Mouse (Mus musculus): ENCODE results near the gene Apln. TPM values are rescaled to one million over a fixed set of nuclear protein-coding genes. Genes with fewer than 3 reads are reported as not detected.

Gene Apln
- polyA plus RNA-seq, 1 experiment: 0.74 TPM

DNA sequence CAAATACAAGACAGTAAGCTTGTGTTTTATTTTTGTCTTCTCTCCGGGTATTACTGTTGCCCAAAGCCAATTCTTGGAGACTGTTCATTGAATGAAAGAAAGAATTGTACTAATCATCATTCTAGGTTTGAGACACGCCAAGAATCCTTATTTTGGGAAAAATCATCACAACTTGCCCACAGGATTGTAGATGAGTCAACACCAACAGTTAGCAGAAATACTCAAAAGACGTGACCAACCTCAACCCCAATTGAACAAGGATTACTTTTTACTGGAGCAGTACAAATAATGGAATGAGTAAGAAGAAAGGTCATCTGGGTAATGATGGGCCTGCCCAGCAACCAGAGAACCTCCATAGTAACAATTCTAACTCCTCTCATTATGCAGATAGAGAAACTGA, 5.7 kb upstream of the Apln start:
- Histone ChIP-seq H3K27ac (ENCODE audit: insufficient read depth, low read depth, low read length) (no peak overlapping the region), H3K36me3 (ENCODE audit: control insufficient read depth, insufficient read depth, low read length) (no peaks in the 10 kb centered on the region), H3K4me1 (ENCODE audit: control insufficient read depth, insufficient read depth, insufficient read length, low read length) (no peaks in the 10 kb centered on the region), H3K4me3 (ENCODE audit: low read depth, low read length) (no peak overlapping the region), H3K27me3 (ENCODE audit: control insufficient read depth, insufficient read depth, low read length) (no peaks in the 10 kb centered on the region; the same call in 1 of the 2 replicates)
- TF ChIP-seq POLR2A (IDR thresholded peaks at IDR 0.05; ENCODE audit: low read depth, low read length): no peak
- TF ChIP-seq CTCF (IDR thresholded peaks at IDR 0.05; ENCODE audit: extremely low read depth, insufficient read length, insufficient replicate concordance, low read depth, low read length): no peak
- WGBS: 79% methylated on average over 3 of the region's 3 CpGs

DNA sequence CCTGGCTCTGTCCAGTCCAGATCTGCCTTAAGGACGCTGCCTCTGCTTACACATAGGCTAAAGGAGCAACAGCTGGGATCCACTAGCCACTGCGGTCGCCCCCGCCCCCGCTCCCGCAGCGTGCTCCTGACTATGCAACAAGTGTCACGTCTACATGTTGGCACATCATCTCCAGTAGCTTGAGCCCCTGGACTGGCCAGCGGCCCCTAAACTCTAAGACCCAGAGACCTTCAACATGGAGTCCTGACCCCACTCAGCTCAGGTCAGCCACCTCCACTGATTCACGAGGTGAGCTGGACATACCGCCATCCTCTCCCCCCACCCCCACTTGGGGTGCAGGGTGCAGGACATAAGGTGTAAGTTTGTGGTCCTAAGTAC, 898 bp downstream of the Apln start:
- H3K27ac ChIP-seq (ENCODE audit: insufficient read depth, low read depth, low read length): no peak overlapping the region
- no peaks in the 10 kb centered on the region; the same call in 1 of the 2 replicates for H3K27me3 ChIP-seq (ENCODE audit: control insufficient read depth, insufficient read depth, low read length)
- TF ChIP-seq POLR2A (IDR thresholded peaks at IDR 0.05; ENCODE audit: low read depth, low read length) (no peak), CTCF (IDR thresholded peaks at IDR 0.05; ENCODE audit: extremely low read depth, insufficient read length, insufficient replicate concordance, low read depth, low read length) (no peak)
- WGBS: 28% methylated on average over 11 of the region's 11 CpGs
- H3K4me1 ChIP-seq (ENCODE audit: control insufficient read depth, insufficient read depth, insufficient read length, low read length): no peaks in the 10 kb centered on the region; the same call in 1 of the 2 replicates
- H3K36me3 ChIP-seq (ENCODE audit: control insufficient read depth, insufficient read depth, low read length): no peaks in the 10 kb centered on the region
- H3K4me3 ChIP-seq (ENCODE audit: low read depth, low read length): peak overlapping the region; percentile 59

DNA sequence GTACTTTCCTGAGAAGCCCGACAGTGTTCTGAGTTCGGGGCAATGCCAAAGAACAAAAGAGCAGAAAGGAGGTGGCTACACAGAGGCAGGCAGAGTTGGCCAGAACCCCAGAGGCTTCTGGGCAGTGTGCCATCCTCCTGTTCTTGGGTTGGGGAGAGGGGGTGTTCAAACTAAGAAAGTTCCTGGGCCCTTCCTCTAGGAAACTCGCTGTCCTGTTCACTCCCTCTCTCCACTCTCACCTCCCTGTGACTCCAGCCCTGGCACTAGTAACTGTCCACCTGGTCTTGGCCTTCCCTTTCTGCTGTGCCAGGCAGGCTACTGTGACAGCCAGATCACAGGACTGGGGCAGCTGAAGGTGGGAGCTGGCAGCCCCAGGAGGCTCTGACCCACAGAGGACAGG, 1.6 kb downstream of the Apln start:
- no peaks in the 10 kb centered on the region; the same call in 1 of the 2 replicates for H3K27me3 ChIP-seq (ENCODE audit: control insufficient read depth, insufficient read depth, low read length)
- TF ChIP-seq CTCF (IDR thresholded peaks at IDR 0.05; ENCODE audit: extremely low read depth, insufficient read length, insufficient replicate concordance, low read depth, low read length) (no peak), POLR2A (IDR thresholded peaks at IDR 0.05; ENCODE audit: low read depth, low read length) (no peak)
- no peak overlapping the region for H3K4me3 ChIP-seq (ENCODE audit: low read depth, low read length)
- no peaks in the 10 kb centered on the region; the same call in 1 of the 2 replicates for H3K4me1 ChIP-seq (ENCODE audit: control insufficient read depth, insufficient read depth, insufficient read length, low read length)
- no peak overlapping the region for H3K27ac ChIP-seq (ENCODE audit: insufficient read depth, low read depth, low read length)
- 41% methylated on average over 3 of the region's 3 CpGs for WGBS
- H3K36me3 ChIP-seq (ENCODE audit: control insufficient read depth, insufficient read depth, low read length): no peaks in the 10 kb centered on the region

DNA sequence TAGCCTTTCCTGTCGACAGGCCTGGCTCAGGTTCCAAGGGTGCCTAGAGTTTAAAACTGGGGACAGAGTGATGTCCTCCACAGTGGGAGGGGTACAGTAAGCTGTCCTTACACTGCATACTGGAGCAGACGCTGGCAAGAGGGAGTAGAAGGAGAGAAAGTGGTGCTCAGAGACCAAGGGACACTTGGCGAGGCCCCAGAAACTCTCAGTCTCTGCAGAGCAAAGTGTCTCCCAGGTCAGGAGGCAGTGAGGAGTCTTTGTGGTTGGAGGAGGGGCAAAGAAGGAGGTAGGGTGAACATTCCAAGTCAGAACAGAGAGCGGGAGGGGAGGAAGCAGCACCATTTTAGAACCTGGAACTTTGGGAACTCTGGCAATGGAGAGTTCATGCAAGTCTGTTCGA, 2.8 kb downstream of the Apln start:
- Histone ChIP-seq H3K4me3 (ENCODE audit: low read depth, low read length) (no peak overlapping the region), H3K27me3 (ENCODE audit: control insufficient read depth, insufficient read depth, low read length) (no peaks in the 10 kb centered on the region; the same call in 1 of the 2 replicates), H3K27ac (ENCODE audit: insufficient read depth, low read depth, low read length) (no peak overlapping the region), H3K4me1 (ENCODE audit: control insufficient read depth, insufficient read depth, insufficient read length, low read length) (no peaks in the 10 kb centered on the region; the same call in 1 of the 2 replicates), H3K36me3 (ENCODE audit: control insufficient read depth, insufficient read depth, low read length) (no peaks in the 10 kb centered on the region)
- WGBS: 54% methylated on average over 5 of the region's 5 CpGs
- TF ChIP-seq CTCF (IDR thresholded peaks at IDR 0.05; ENCODE audit: extremely low read depth, insufficient read length, insufficient replicate concordance, low read depth, low read length) (no peak), POLR2A (IDR thresholded peaks at IDR 0.05; ENCODE audit: low read depth, low read length) (no peak)

DNA sequence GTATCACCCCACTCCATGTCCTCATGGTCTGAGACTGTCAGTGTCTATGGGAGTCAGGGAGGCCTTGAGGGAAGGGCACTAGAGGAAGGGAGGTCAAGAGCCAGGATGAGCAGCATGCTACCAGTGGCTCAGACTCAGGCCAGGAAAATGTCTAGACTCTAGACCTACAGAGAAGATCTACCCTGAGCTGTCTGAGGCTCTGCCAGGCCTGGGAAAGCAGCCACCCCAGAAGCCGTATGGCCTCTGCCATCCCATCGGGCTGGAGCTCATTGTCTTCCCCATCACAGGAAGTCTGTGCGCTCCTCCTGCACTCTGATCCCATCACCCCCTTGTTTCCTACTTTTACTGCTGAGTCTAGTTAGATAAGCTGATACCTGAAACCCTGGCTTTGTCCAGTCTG, 4.1 kb downstream of the Apln start:
- TF ChIP-seq POLR2A (IDR thresholded peaks at IDR 0.05; ENCODE audit: low read depth, low read length): no peak
- no peak for TF ChIP-seq CTCF (IDR thresholded peaks at IDR 0.05; ENCODE audit: extremely low read depth, insufficient read length, insufficient replicate concordance, low read depth, low read length)
- no peaks in the 10 kb centered on the region for H3K36me3 ChIP-seq (ENCODE audit: control insufficient read depth, insufficient read depth, low read length)
- no peaks in the 10 kb centered on the region; the same call in 1 of the 2 replicates for H3K27me3 ChIP-seq (ENCODE audit: control insufficient read depth, insufficient read depth, low read length)
- H3K27ac ChIP-seq (ENCODE audit: insufficient read depth, low read depth, low read length): no peak overlapping the region
- WGBS: 78% methylated on average over 3 of the region's 3 CpGs
- H3K4me3 ChIP-seq (ENCODE audit: low read depth, low read length): no peak overlapping the region
- H3K4me1 ChIP-seq (ENCODE audit: control insufficient read depth, insufficient read depth, insufficient read length, low read length): no peaks in the 10 kb centered on the region; the same call in 1 of the 2 replicates

DNA sequence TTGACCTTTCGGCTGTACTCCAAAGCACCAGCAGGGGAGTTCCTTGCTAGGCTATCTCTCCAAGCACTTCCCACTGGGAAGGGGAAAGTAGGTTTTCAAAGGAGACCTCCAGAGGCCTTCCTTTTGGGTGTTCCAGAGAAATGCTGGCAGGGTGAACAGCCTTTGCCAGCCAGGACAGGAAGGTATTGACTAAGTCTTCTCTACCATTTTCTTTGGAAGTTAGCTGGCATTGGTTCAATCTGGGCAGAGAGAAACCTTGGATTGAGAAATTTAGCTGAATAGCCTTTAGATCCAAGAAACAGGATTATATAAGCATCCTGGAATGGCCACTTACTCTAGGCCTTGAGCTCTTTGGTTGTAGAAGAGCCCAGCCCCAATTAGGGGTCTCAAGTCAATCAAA, 11.8 kb downstream of the Apln start:
- no peaks in the 10 kb centered on the region for H3K36me3 ChIP-seq (ENCODE audit: control insufficient read depth, insufficient read depth, low read length)
- H3K27me3 ChIP-seq (ENCODE audit: control insufficient read depth, insufficient read depth, low read length): no peaks in the 10 kb centered on the region
- no peak overlapping the region for H3K27ac ChIP-seq (ENCODE audit: insufficient read depth, low read depth, low read length)
- WGBS: 91% methylated on average over 1 of the region's 1 CpGs
- no peak for TF ChIP-seq CTCF (IDR thresholded peaks at IDR 0.05; ENCODE audit: extremely low read depth, insufficient read length, insufficient replicate concordance, low read depth, low read length)
- no peak for TF ChIP-seq POLR2A (IDR thresholded peaks at IDR 0.05; ENCODE audit: low read depth, low read length)
- H3K4me1 ChIP-seq (ENCODE audit: control insufficient read depth, insufficient read depth, insufficient read length, low read length): no peaks in the 10 kb centered on the region
- no peak overlapping the region for H3K4me3 ChIP-seq (ENCODE audit: low read depth, low read length)

DNA sequence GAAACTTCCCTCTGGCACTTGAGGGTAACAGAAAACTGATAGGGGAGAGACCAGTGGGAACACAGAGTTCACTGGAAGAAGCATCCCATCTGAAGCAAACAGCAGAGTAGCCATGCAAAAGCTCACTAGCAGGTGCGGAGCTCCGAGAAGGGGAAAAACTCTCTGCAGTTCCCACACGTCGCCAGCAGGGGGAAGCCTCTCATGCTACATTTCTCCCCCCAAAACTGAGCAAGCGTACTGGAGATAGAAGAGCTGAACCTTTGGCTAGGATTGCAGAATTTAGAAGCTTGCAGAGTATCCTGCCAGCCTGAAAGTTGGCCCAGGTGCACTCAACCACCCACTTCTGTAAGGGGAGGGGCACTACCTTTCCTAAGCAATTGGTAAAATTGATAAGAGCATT, 14.7 kb downstream of the Apln start:
- no peak overlapping the region for H3K27ac ChIP-seq (ENCODE audit: insufficient read depth, low read depth, low read length)
- TF ChIP-seq POLR2A (IDR thresholded peaks at IDR 0.05; ENCODE audit: low read depth, low read length): no peak
- peak; percentile 64; the same call in 1 of the 2 replicates for TF ChIP-seq CTCF (IDR thresholded peaks at IDR 0.05; ENCODE audit: extremely low read depth, insufficient read length, insufficient replicate concordance, low read depth, low read length)
- H3K36me3 ChIP-seq (ENCODE audit: control insufficient read depth, insufficient read depth, low read length): no peaks in the 10 kb centered on the region
- 7% methylated on average over 5 of the region's 5 CpGs for WGBS
- H3K27me3 ChIP-seq (ENCODE audit: control insufficient read depth, insufficient read depth, low read length): no peaks in the 10 kb centered on the region
- no peaks in the 10 kb centered on the region for H3K4me1 ChIP-seq (ENCODE audit: control insufficient read depth, insufficient read depth, insufficient read length, low read length)
- H3K4me3 ChIP-seq (ENCODE audit: low read depth, low read length): no peak overlapping the region
